Mouse (Mus musculus): ENCODE measurements at regions not wholly inside any gene's neighbourhood (a gene's known extent, or its start where the extent isn't known, plus 50 kb on each side); places are given as distances from the start of the nearest gene placed in this dataset.

DNA sequence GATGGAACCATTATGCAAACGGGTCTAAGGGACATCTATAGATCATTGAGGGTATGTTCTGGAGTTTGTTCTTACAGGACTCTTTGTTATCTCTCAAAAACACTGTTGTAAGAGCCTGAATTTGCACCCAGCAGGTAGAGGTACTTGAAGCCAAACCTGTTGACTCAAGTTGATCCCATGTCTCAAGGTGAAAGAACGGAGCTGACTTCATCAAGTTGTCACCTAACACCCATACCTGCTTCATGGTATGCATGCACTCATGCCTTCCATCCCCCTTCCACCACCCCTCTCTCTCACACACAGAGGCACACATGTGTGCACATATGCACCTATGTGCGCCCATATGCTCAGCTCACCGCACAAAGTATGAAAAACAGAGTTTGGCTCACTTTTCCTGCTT lies 189.0 kb downstream of the Ttll7 start:
- no peaks in the 10 kb centered on the region for H3K9me3 ChIP-seq (replicated peaks; ENCODE audit: control insufficient read depth, low read length)
- no peak overlapping the region for H3K4me3 ChIP-seq (ENCODE audit: low read depth, low read length)
- H3K36me3 ChIP-seq (replicated peaks; ENCODE audit: control insufficient read depth, insufficient read depth, low read length), result no peaks in the 10 kb centered on the region
- WGBS, result 83% methylated on average over 4 of the region's 4 CpGs
- no peak for TF ChIP-seq EP300 (IDR thresholded peaks at IDR 0.05; ENCODE audit: low read depth)
- TF ChIP-seq CTCF (IDR thresholded peaks at IDR 0.05; ENCODE audit: low read depth), result no peak
- ATAC-seq (ENCODE audit: insufficient read depth, low read depth) (no peak), DNase-seq (ENCODE audit: low spot score) (peak; percentile 67)
- H3K27ac ChIP-seq (ENCODE audit: low read depth), result no peak overlapping the region
- no peaks in the 10 kb centered on the region for H3K27me3 ChIP-seq (ENCODE audit: control insufficient read depth, insufficient read depth, low read length)
- H3K4me1 ChIP-seq (ENCODE audit: control insufficient read depth, insufficient read depth), result no peaks in the 10 kb centered on the region
- no peak overlapping the region for H3K9ac ChIP-seq (replicated peaks; ENCODE audit: low read depth, low read length)
- no peak overlapping the region for H3K4me2 ChIP-seq (ENCODE audit: low read depth, low read length)

- H3K27me3 ChIP-seq (ENCODE audit: control insufficient read depth, insufficient read depth, low read length), result no peaks in the 10 kb centered on the region
- TF ChIP-seq EP300 (IDR thresholded peaks at IDR 0.05; ENCODE audit: low read depth), result no peak
- TF ChIP-seq CTCF (IDR thresholded peaks at IDR 0.05; ENCODE audit: low read depth), result peak; percentile 45
- H3K4me1 ChIP-seq (ENCODE audit: control insufficient read depth, insufficient read depth), result no peaks in the 10 kb centered on the region
- DNase-seq (ENCODE audit: low spot score) (no peak), ATAC-seq (ENCODE audit: insufficient read depth, low read depth) (no peak)
- H3K4me3 ChIP-seq (ENCODE audit: low read depth, low read length), result no peak overlapping the region
- no peak overlapping the region for H3K9ac ChIP-seq (replicated peaks; ENCODE audit: low read depth, low read length)
- WGBS, result 62% methylated on average over 3 of the region's 3 CpGs
- H3K4me2 ChIP-seq (ENCODE audit: low read depth, low read length), result no peak overlapping the region
- no peaks in the 10 kb centered on the region for H3K36me3 ChIP-seq (replicated peaks; ENCODE audit: control insufficient read depth, insufficient read depth, low read length)
- H3K27ac ChIP-seq (ENCODE audit: low read depth), result no peak overlapping the region
- no peaks in the 10 kb centered on the region for H3K9me3 ChIP-seq (replicated peaks; ENCODE audit: control insufficient read depth, low read length)
Measured at GRCm38 (mm10) chr3:147042911-147043310, 190.7 kb downstream of the Ttll7 start.

- 24% methylated on average over 2 of the region's 2 CpGs for WGBS
- H3K9me3 ChIP-seq (replicated peaks; ENCODE audit: control insufficient read depth, low read length), result peaks cover 12% of the 10 kb centered on the region
- H3K27ac ChIP-seq (ENCODE audit: low read depth), result peak overlapping the region; percentile 58
- H3K27me3 ChIP-seq (ENCODE audit: control insufficient read depth, insufficient read depth, low read length), result no peaks in the 10 kb centered on the region
- no peaks in the 10 kb centered on the region for H3K36me3 ChIP-seq (replicated peaks; ENCODE audit: control insufficient read depth, insufficient read depth, low read length)
- peak; percentile 71 for DNase-seq (ENCODE audit: low spot score)
- H3K4me2 ChIP-seq (ENCODE audit: low read depth, low read length), result no peak overlapping the region
- TF ChIP-seq CTCF (IDR thresholded peaks at IDR 0.05; ENCODE audit: low read depth), result no peak
- no peak for TF ChIP-seq EP300 (IDR thresholded peaks at IDR 0.05; ENCODE audit: low read depth)
- no peak overlapping the region for H3K9ac ChIP-seq (replicated peaks; ENCODE audit: low read depth, low read length)
- H3K4me3 ChIP-seq (ENCODE audit: low read depth, low read length), result no peak overlapping the region
- peak; percentile 82 for ATAC-seq (ENCODE audit: insufficient read depth, low read depth)
- H3K4me1 ChIP-seq (ENCODE audit: control insufficient read depth, insufficient read depth), result no peaks in the 10 kb centered on the region
Measured at GRCm38 (mm10) chr3:147046634-147047033, 194.5 kb downstream of the Ttll7 start.

DNA sequence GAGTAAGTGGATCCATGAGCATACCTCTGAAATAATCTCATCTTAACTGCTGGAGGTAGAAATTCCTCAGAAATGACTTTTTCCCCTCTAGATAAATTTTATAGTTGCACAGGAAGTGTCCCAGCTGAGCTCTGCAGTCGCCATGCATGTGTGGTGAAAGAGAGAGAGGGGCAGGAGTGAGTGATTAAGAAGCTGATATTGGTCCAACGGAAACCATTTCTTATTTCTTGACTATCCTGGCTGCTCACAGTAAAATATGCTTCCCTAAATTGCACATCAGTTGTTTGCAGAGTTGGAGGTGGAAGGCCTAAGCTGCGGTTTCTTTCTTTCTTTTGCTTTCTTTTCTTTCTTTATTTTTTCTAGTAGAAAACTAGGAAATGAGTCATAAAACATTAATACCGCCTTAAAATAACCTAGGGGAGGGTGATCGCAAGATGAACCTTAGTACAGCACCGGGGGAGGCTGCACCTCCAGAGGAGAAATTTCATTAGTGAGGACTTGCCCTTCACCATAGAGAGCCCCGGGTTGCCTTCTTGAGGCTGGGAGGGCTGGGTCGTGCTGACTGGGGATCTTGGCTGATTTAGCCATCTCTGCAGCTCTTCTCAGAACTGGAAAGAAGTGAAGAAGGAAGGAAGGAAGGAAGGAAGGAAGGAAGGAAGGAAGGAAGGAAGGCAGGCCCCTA lies 202.1 kb downstream of the Ttll7 start:
- 63% methylated on average over 8 of the region's 8 CpGs for whole genome bisulfite sequencing
- ATAC-seq (ENCODE audit: insufficient read depth, low read depth), result no peak

DNA sequence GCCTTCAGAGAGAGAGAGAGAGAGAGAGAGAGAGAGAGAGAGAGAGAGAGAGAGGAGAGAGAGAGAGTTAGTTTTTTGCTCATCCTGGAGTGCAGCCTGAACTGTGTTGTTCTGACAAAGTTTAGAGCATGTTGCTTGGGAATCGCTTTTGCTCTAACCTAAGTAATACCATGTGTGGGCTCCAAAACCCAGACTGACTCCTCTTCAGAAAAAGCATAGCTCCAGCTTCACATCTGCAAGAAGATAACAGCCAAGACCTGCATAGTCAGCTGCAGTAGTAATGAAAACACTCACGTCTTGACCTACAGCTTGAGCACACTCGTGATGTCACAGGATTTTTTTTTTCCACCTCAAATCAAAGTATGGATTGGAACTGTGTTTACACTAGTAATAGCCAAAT lies 205.7 kb downstream of the Ttll7 start:
- Histone ChIP-seq H3K4me3 (ENCODE audit: low read depth, low read length) (no peak overlapping the region), H3K27me3 (ENCODE audit: control insufficient read depth, insufficient read depth, low read length) (no peaks in the 10 kb centered on the region), H3K9ac (replicated peaks; ENCODE audit: low read depth, low read length) (no peak overlapping the region), H3K4me2 (ENCODE audit: low read depth, low read length) (no peak overlapping the region), H3K4me1 (ENCODE audit: control insufficient read depth, insufficient read depth) (no peaks in the 10 kb centered on the region), H3K9me3 (replicated peaks; ENCODE audit: control insufficient read depth, low read length) (no peaks in the 10 kb centered on the region), H3K27ac (ENCODE audit: low read depth) (no peak overlapping the region), H3K36me3 (replicated peaks; ENCODE audit: control insufficient read depth, insufficient read depth, low read length) (no peaks in the 10 kb centered on the region)
- ATAC-seq (ENCODE audit: insufficient read depth, low read depth), result no peak
- no peak for DNase-seq (ENCODE audit: low spot score)
- WGBS, result 61% methylated on average over 3 of the region's 3 CpGs
- no peak for TF ChIP-seq EP300 (IDR thresholded peaks at IDR 0.05; ENCODE audit: low read depth)
- no peak for TF ChIP-seq CTCF (IDR thresholded peaks at IDR 0.05; ENCODE audit: low read depth)

More for the DNA sequence above, 202.1 kb downstream of the Ttll7 start:
- Histone ChIP-seq H3K9ac (replicated peaks; ENCODE audit: low read depth, low read length) (no peak overlapping the region), H3K27me3 (ENCODE audit: control insufficient read depth, insufficient read depth, low read length) (no peaks in the 10 kb centered on the region), H3K9me3 (replicated peaks; ENCODE audit: control insufficient read depth, low read length) (peaks cover 12% of the 10 kb centered on the region), H3K4me1 (ENCODE audit: control insufficient read depth, insufficient read depth) (no peaks in the 10 kb centered on the region), H3K36me3 (replicated peaks; ENCODE audit: control insufficient read depth, insufficient read depth, low read length) (no peaks in the 10 kb centered on the region), H3K4me3 (ENCODE audit: low read depth, low read length) (no peak overlapping the region), H3K27ac (ENCODE audit: low read depth) (no peak overlapping the region), H3K4me2 (ENCODE audit: low read depth, low read length) (no peak overlapping the region)
- DNase-seq (ENCODE audit: low spot score), result no peak
- TF ChIP-seq CTCF (IDR thresholded peaks at IDR 0.05; ENCODE audit: low read depth), result no peak
- TF ChIP-seq EP300 (IDR thresholded peaks at IDR 0.05; ENCODE audit: low read depth), result no peak

DNA sequence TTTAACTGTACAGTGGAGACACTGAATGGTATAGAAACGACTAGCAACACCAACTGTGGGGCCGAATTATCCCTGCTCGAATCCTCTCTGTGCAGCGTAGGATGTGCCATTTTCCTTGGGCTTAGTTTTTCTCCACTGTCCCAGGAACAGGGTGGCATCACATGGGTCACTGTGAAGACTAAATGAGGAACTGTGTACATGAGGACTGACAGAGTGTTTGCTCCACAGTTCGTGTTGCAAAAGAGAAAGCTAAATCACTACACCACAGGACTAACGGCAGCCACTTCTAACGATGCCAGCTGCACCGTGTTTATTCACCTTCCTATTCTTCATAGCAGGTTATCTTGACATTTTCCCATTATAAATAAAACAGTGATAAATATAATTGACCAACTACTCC lies 208.5 kb downstream of the Ttll7 start:
- H3K36me3 ChIP-seq (replicated peaks; ENCODE audit: control insufficient read depth, insufficient read depth, low read length), result no peaks in the 10 kb centered on the region
- H3K4me3 ChIP-seq (ENCODE audit: low read depth, low read length), result no peak overlapping the region
- no peaks in the 10 kb centered on the region for H3K9me3 ChIP-seq (replicated peaks; ENCODE audit: control insufficient read depth, low read length)
- H3K4me2 ChIP-seq (ENCODE audit: low read depth, low read length), result no peak overlapping the region
- peaks cover 10% of the 10 kb centered on the region; the same call in 1 of the 2 replicates for H3K4me1 ChIP-seq (ENCODE audit: control insufficient read depth, insufficient read depth)
- 86% methylated on average over 8 of the region's 8 CpGs for WGBS
- ATAC-seq (ENCODE audit: insufficient read depth, low read depth) (no peak), DNase-seq (ENCODE audit: low spot score) (no peak)
- no peak overlapping the region for H3K27ac ChIP-seq (ENCODE audit: low read depth)
- no peak for TF ChIP-seq EP300 (IDR thresholded peaks at IDR 0.05; ENCODE audit: low read depth)
- no peak for TF ChIP-seq CTCF (IDR thresholded peaks at IDR 0.05; ENCODE audit: low read depth)
- no peaks in the 10 kb centered on the region for H3K27me3 ChIP-seq (ENCODE audit: control insufficient read depth, insufficient read depth, low read length)
- no peak overlapping the region for H3K9ac ChIP-seq (replicated peaks; ENCODE audit: low read depth, low read length)
